Mouse (Mus musculus) brain, embryonic 18.5 days (tissue): ENCODE measurements at regions not wholly inside any gene's neighbourhood (a gene's known extent, or its start where the extent isn't known, plus 50 kb on each side); places are given as distances from the start of the nearest gene placed in this dataset.

Source experiments
- DNase-seq: peaks from one replicate; pipeline ENCODE4 v3.0.0-alpha.2; 2012; ENCODE audit warnings: low read depth, low spot score

DNA sequence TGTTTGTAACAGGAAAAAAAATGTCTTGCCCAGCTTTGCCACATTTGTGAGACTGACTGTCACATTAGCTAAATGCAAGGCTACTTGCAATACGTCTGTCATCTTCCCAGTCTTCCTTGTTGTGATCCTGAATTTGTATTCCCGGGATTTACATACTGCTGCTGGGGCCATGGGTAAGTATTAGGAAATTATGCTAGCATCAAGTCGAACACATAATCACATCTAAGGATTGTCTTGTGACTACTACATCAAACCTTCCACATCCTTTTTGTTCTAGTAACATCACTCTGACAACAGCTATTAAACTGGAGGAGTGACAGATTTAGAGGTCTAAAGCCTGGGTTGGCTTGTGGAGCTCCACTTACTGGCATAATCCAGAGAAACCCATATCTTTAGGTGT lies 164.2 kb upstream of the Cwc22 start:
- no peak for DNase-seq

DNA sequence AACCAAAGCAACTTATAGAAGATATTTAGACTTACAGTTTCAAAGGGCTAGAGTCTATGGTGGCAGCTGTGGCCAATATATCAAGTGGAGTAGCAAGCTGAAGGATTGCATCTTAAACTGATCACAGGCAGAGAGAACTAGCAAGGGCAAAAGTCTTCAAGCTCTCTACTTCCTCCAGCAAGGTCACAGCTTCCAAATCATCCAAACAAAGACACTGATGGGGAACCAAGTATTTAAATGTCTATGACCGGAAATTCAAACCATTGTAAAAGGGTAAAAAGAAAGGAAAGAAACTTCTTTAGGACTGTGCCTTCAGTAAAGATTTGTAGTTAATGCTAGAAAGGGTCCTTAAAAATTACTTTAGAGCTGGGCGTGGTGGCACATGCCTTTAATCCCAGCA lies 149.4 kb upstream of the Cwc22 start:
- DNase-seq, result no peak

DNA sequence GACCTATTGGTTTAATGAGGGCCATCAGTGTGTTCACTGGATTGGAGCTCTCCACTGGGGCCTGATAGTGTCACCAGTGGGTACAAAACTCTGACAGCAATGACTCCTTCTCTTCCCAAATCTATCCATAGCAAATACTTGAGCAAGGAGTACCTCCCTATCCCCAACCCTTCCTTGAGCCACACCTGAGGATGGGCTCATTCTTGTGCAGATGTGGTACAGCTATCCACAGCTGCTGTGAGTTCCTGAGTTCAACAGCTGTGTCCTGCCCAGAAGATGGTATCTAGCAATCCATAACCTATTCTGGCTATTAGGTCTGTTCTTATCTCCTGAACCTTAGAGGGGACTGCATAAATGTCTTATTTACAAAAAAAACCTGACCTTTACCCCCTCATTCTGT lies 148.7 kb upstream of the Cwc22 start:
- DNase-seq, result no peak

DNA sequence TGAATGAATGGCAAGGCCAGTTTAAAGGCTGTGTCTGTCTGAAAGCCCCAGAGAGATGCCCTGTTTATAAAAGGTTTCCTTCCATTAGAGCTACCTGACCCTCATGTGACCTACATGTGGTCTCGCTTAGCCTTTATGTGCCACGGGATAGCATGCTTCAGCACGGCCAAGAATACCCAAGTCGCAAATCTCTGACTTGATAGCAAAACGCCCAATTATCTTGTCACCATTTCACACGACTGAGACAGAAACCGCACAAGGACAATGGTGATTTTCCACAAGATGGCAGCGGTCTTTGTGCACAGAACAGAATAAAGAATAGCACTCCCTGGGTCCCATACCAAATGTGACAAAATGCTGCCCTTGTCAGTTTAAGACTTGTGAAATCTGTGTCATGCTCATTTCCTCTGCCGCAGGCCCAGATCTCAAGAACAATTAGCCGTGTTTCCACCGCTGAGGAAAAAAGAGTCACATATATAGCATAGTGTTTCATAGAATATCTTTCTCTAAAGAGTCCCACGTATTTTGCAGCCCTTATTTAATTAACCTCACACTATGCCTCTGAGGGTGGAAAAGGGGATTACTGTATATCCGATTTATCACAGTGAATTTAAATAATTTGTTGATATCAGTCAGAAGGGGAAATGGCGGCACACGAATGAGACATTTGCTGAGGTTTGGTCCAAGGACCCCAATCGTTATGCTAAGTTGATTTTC lies 118.3 kb upstream of the Cwc22 start:
- no peak for DNase-seq

DNA sequence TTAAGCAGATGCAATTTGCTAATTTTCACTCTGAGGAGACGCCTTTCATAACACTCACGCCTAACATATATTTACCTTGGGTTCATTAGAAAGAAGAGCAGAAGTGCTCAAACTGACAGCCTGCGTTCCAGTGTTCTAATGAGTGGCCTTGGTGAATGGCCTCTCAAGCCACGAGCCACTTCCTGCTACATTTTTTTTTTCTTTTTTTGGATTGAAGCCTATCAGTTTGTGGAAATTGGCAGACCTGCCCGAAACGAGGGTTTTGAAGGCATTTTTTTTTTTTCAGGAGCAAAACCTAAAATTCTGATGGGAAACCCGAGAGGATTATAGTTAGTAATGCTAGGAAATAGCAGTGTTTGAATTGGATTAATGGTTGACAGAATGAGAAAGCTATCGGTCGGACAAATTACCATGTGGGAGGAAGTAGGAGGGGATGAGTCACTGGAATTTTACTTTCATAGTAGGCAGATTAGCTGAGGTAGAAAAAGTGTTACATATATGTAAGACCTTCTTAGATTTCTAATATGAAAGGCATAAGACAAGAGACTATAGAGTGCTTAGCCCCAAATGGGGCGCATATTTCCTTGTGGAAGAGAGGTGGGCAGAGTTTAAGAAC lies 113.7 kb upstream of the Cwc22 start:
- no peak for DNase-seq

DNA sequence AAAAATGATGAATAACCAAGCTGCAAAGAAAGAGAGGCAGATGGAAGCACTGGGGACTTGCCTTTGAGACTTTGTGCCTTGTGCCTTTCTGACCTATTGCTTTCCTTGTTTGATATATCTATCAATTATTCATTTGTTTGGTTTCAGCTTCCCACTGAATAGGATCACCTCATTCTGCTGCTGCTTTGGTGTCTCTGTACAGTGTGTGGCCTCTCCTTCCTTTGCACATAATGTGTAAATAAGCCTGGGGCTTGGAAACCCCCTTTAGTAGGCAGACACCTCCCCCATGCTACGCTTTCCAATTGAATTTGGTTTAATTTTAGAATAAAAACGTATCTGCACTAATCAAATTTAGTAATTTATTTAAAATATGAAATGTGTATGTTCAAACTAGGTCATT lies 112.8 kb upstream of the Cwc22 start:
- no peak for DNase-seq

DNA sequence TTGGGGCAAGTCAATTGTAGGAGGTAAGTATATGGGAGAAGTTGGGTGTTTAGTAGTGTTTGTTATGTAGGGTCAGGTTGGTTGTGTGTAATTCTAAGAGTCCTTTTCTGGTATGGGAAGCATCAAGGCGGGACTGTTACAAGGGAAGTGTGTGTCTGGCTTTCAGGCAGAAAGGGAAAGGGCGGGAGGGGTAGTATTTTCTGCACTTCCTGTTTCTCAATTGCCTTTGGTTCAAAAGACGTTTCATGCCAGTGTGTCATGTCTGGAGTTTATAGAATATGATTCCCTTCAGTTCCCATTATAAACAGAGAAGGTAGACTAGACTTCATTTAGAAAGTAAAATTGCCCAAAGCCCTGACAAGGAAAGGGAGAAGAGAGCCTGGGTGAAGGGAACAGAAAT lies 107.7 kb upstream of the Cwc22 start:
- no peak for DNase-seq

DNA sequence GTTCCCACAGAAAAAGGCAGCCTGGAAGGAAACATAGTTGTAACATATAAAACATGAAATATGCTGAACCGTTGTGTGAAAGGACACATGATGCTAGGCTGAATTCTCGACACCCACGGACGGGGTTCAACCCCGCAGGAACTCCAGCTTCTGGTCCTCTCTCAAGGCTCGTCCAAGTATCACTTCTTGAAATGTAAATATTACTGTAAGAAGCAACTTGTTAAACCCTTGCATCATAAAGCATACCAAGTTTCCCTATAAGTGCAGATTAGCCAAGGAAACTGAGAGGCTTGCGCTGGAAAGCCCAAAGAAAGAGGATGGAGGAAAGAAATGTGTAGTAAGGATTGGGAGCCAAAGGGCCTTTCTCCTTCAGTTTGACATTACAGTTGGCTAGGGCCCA lies 104.4 kb upstream of the Cwc22 start:
- no peak for DNase-seq

DNA sequence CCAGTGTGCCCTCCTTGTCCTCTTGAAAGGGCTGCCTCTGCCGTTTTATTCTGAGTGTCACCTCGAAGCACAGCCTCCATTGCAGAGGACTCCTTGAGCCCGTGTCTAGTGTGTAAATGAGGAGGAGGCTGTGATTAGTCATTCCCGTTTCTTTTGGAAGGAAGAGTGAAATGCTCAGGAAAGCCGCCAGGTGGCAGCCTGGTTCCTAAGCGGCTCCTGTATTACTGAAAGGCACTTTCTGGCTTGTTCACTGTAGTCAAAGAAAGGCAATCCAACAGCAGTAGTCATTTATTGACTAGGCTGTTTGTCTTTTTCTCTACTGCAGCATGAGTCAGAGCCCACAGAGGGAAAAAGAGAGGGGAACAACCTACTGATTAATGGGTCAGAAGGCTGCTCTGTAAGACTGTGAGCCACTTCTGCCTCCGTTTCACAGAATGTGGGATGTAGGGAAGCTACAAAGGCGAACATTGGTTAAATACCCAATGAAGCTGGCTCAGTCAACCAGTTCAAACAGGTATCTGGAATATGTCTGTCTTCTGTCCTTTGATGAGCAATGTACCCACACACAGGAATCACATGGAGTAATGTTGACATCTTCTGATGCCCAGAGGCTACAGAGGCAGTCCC lies 103.2 kb upstream of the Cwc22 start:
- peak; percentile 79 for DNase-seq

DNA sequence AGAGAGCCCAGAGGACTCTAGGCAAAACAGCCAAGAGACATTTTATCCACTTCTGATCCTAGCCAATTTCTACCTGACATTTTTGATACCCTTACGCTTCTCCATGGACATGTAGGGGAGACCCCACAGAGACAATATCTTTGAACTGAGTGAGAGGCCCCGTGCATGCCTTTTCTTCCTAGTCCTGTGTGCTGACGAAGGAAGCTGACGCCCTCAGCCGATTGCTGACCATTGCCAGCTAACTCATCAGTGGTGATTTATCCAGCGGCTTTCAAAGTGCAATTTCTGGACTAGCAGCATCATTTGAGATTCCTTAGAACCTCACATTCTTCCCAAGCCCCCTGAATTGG lies 102.5 kb upstream of the Cwc22 start:
- no peak for DNase-seq

DNA sequence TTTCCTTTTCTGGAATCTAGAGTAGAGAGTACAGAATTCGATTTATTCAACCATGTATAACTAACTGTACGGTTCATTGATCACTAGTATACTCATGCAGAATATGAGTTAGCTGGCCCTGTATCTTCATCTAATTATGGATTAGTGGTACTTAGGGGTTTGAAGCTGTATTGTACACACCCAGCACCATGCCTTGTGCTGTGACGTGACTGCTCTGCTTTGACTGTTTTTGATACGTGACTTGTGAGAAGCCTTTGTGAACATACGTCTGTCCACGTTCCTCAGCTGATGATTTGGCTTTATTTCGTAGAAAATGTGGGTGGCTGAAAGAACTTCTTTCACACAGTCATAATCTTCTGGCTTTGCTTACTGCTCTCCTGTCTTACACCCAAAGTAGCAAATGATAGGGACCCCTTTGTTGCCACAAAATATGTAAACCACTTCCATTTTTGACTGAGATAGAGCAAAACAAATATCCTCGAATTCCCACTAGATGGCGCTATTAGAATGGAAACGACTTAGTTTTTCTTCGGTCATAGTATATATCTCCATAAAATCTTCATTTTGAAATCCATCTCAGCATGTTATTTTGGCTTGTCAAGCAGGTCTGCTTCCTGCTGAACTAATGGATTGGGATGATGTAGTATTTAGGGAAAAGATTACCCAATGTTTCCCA lies 102.0 kb upstream of the Cwc22 start:
- peak; percentile 69 for DNase-seq

DNA sequence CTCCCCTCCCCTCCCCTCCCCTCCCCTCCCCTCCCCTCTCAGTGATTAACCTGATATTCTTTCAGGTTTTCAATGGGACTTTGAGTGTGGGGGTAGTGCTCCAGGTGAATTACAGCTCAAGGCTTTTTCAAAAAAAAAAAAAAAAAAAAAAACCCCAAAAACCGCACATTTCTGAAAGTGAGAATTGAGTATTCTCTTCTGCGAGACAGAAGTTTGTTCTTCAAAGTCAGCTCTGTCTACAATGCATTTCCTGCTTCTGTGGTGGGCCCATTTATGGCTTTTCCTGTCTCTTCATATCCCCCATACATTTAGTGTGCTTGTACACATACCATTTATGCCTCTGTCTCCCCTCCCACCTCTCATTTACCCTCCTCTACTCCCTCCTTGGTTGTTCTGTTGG lies 81.1 kb upstream of the Cwc22 start:
- DNase-seq, result no peak

DNA sequence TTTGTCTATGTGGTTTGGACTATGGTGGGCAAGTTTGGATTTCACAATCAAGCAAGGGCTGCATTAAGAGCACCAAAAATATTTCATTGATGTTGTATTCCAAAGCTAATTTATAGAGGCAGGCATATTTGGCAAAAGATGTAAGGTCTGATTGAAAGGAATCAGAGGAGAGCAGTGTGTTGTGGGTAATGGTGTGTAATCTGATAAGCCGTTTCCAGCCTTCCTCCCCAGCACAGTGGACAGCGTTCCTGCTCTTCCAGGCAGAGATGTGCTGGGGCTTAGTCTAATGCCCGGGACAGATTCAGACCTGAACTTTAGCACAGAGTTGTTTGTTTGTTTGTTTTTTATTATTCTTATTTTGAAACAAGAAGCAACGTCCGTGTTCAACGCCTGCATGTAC lies 80.6 kb upstream of the Cwc22 start:
- DNase-seq, result no peak

DNA sequence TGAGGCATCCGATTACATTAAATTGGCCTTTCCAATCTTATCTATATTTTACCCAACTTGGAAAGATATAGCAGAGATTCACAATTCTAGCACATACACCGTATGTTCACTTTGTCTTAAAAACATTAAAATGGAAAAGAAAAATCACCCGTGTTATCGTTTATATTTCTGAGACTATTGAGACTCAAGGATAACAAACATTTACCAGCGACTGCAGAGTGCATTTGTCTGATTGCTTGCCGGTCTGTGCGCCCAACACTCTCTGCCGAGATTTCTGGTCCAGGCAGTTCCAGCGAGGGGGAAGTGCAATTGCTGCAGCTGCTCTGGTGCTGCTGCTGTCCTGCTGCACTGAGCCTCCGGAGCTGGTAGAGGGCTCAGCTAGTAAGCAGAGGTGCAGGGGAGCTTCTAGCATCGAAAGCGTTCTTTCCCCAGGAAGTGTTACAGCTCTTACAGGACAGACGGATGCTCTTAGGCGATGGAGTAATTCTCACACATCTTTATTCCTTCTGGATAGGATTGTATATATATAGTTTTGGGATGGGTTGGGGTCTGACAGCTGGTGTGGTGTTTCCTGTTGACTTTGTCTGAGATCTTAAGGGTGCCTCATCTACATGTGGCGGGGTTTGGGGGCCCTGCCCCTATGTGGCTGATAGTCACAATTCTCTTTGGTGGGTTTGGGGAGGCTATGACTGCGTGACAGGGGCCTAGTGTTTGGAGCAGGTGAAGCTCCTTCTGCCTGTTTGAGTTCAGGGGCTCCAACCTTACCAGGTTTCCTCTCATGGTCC lies 79.7 kb upstream of the Cwc22 start:
- no peak for DNase-seq

DNA sequence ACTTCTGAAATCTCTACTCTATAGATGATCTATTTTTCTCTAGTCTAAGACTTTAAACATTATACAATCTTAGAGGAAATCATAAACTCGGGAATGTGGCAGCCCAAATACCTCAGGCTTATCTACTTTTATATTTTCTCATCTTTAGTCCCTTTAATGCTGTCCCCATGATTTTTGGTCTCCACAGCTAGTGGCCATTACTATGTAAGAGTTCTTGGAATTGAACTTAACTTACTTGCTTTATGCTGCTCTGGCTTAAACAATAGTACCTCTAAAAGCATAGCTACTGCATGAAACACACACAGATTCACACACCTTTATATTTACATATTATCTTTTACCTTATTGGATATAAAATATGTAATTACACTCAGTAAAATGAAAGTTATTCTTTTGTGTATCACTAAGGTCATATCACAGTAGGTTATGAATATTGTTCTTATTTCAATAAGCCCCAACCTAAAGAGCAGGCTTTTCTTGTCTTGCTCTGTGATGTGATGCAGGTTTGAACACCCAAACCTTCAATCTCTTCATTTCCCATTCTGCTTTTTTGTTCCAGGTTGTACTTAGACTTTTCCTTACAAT lies 78.9 kb upstream of the Cwc22 start:
- DNase-seq, result no peak

DNA sequence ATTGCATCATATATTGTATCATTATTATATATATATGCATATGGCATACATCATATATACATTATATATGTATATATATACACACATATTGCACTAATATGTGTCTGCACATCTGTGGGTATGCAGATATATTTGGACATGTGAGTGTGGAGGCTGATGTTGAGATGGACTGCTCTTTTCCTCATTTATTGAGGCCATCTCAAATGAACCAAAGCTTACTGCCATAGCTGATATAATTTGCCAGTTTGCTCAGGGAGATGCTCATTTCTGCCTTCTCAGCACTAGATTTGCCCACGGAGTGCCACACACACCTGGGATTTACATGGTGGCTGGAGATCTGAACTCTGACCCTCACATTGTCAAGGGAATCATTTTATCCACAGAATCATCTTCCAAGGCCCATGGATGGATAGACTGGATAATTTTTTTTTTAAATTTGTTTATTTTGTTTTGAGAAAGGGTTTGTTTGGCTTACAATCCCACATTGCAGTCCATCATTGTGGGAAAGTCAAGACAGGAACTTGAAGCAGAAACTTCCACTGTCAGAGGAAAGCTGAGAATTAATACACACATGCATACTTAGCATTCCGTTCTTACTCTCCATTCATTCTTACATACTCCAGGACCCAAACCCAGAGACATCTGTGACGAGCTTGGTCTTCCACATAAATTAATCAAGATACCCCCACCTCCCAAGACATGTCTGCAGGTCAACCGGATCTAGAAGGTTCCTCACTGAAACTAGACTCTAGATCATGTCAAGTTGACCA lies 77.9 kb upstream of the Cwc22 start:
- no peak for DNase-seq

DNA sequence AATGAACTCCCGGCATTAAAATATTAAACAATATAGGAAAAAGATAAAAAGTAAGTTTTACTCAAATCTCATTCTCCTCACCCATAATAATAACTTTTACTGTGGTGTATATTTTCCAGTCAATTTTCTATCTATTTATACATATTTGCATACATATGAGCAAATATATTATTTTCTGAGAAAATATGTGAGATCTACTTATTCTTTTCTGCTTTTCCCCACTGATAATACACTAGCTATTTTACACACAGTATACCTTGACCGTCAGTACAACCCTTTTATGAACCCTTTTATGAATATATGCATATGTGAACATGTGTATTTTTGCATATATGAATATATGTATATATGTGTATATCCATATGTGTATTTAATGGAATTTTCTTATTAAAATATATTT lies 77.2 kb upstream of the Cwc22 start:
- no peak for DNase-seq

DNA sequence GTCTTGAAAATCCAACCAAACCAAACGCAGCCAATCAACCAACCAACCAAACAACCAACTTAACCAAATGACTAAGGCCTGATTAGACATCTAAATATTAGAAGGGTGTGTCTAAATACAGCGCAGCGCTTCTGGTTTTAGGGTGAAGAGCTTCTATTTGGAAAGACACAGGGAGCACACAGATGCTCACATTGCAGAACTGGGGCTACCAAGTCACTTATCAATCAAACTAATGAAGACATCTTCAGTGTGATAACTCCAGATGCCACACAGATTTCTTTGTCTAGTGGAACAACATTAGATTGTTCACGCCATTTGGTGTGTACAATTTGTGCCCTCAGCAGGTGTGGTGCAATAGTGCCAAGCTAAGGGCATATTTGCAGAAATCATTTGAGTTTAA lies 76.6 kb upstream of the Cwc22 start:
- DNase-seq, result no peak

DNA sequence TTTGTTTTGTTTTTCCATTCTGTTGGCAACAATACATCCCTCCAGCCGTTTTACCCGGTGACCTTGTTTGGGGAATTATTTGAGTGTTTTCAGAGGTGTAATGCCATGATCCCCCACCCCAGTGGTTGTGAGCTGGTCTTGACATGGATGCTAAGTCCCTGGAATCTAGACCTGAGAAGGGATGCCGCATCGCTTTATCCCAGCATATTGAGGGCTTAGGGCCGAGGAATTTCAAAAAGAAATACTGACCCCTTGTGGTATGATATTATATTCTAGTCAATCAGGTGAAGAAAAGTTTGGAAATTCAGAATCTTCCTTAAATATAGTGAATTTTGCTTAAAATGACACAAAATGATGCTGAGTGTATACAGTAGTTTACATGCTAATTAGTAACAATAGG lies 75.7 kb upstream of the Cwc22 start:
- DNase-seq, result no peak

DNA sequence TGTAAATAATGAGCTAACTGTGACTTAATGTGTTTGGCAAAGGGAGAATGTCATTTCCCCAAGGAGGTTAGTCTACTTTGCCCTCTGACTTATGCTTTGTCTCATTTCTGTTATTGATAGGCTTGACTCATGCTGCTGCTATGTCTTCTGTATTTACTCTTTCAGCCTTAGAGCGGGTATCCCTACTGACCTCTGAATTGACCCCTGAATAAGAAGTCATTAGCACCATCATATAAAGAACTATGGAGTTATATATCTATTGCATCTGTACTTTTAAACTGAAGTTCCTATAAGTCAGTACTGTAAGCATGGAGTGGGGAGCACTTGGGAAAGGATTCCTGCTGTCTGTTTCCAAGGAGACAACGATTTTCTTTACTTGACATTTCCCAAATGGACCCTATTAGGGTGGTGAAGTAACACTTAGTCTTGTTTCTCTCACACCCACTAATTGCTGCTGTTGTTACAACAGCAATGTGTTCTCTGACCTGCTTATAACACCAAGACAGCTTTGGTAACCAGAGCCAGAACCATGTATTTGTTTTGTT lies 75.3 kb upstream of the Cwc22 start:
- DNase-seq, result no peak

DNA sequence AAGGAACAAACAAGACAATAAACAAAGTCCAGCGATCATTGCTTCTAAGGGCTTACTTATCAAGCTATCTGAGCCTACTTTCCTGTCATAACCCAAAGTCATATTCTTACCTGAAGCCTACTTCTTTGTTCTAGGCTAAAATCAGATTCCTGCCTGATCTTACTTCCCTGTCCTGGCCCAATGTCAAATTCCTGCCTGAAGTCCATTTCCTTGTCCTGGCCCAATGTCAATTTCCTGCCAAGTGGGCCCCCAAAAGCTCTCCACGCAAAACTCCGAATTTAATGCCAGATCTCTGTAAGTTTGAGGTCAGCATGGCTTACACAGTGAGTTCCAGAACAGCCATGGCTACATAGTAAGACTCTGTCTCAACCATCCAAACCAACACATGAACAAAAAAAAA lies 74.3 kb upstream of the Cwc22 start:
- DNase-seq, result no peak
